Mouse (Mus musculus) heart, adult 2 months (tissue): ENCODE measurements around the gene Bptf.

Experiments
- CTCF ChIP-seq: fragments of 200-600 bp; IDR thresholded peaks from 2 replicates; pipeline ENCODE4 v1.8.1; 2022; ENCODE audit warnings: antibody characterized with exemption, mild to moderate bottlenecking, moderate library complexity
- POLR2A ChIP-seq: fragments of 200-500 bp; IDR thresholded peaks from 2 replicates; pipeline ENCODE4 v1.6.1; 2011; ENCODE audit warnings: mild to moderate bottlenecking, low read depth, low read length, control low read depth; ENCODE audit not compliant: insufficient read depth

DNA sequence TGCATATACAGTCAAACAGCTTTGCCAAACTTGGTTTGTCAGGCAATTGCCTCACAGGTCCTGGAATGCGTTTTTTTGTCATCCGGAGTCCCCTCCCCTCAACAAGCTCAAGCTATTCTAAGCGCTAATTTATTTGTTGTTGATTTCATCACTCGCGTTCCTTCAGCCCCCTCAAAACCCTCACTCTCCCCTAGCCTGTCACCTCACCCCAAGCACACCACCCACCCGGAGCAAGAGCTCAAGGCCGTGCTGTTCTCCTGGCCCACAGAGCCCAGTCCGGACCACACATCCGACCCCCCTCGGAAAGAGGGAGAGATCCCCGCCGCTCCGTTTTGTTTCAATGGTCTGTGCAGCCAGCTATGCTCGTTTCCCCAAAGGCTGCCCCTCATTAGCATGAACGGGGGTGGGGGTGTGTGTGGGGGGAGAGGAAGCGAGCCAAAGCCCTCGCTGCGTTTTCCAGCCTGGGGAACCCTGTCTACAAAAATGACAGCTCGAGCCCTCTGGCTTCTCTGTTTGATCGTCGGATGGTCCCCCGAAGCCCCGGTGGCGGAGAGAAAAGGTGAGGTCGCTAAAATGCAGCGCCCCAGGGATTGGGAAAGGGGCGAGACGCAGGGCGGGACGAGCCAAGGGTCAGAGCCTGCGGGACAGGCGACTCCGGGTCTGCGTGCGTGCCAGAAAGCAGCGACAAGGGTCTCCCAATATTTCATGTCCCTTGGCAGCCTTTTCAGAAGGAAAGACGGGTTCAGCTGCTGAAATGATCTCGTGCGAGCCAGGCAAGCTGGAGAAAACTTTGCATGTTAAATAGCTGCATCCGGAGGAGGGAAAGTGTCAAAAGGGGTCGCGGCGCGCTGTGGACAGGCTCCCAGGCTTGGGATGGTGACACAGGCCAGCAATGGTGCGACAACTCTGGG is 106.3 kb downstream of the Bptf start, which contains the start of gene 1810010H24Rik:
- no peak for TF ChIP-seq CTCF
- TF ChIP-seq POLR2A, result no peak
